Mouse (Mus musculus) liver, embryonic 11.5 days (tissue): Measurements from ENCODE around the gene Vps16. TPM values are rescaled to one million over a fixed set of nuclear protein-coding genes. Genes with fewer than 3 reads are reported as not detected.

Source experiments
- ATAC-seq: fragments of 200-750 bp; cut with Nextera tagmentation; replicated peaks from 2 replicates; pipeline ENCODE4 v1.8.0; 2017; ENCODE audit warnings: moderate number of reproducible peaks, mild to moderate bottlenecking, moderate TSS enrichment, moderate library complexity; ENCODE audit not compliant: low FRiP score
- DNase-seq: peaks from one replicate; pipeline ENCODE4 v3.0.0-alpha.2; 2017; ENCODE audit warnings: low spot score
- H3K27ac ChIP-seq: fragments of 300-500 bp; sonication (generic); 2 replicates; pipeline ENCODE4 v1.5.1; 2014; ENCODE audit warnings: mild to moderate bottlenecking, low read depth, low read length, control low read depth
- H3K27me3 ChIP-seq: fragments of 300-500 bp; sonication (generic); replicated peaks from 2 replicates; pipeline ENCODE4 v1.6.1; 2014; ENCODE audit warnings: low read length, mixed read lengths; ENCODE audit not compliant: control insufficient read depth, insufficient read depth
- H3K36me3 ChIP-seq: fragments of 300-500 bp; sonication (generic); 2 replicates; pipeline ENCODE4 v1.6.1; 2014; ENCODE audit warnings: mild to moderate bottlenecking, low read length, moderate library complexity, mixed read lengths; ENCODE audit not compliant: control insufficient read depth, insufficient read depth
- H3K4me1 ChIP-seq: fragments of 300-500 bp; sonication (generic); replicated peaks from 2 replicates; pipeline ENCODE4 v1.6.1; 2014; ENCODE audit warnings: low read length, mixed read lengths; ENCODE audit not compliant: control insufficient read depth, insufficient read depth
- H3K4me2 ChIP-seq: fragments of 300-500 bp; sonication (generic); 2 replicates; pipeline ENCODE4 v1.6.1; 2014; ENCODE audit warnings: mild to moderate bottlenecking, control low read depth, moderate library complexity
- H3K4me3 ChIP-seq: fragments of 300-500 bp; sonication (generic); 2 replicates; pipeline ENCODE4 v1.5.1; 2014; ENCODE audit warnings: low read depth, low read length, control low read depth
- H3K9ac ChIP-seq: fragments of 300-500 bp; sonication (generic); 2 replicates; pipeline ENCODE4 v1.6.1; 2014; ENCODE audit warnings: low read depth, low read length, control low read depth
- H3K9me3 ChIP-seq: fragments of 300-500 bp; sonication (generic); 2 replicates; pipeline ENCODE4 v1.6.1; 2016; ENCODE audit warnings: low read length, inconsistent platforms, mixed read lengths; ENCODE audit not compliant: control insufficient read depth
- WGBS: fragments of 180-500 bp; shearing (Covaris S2); extraction: QIAGEN DNeasy Blood & Tissue Kit; methylation state at CpG from one replicate; pipeline ENCODE4 v1.1.7; 2014; 5-methylcytosine and 5-hydroxymethylcytosine counted together
- polyA plus RNA-seq: library from polyadenylated mRNA; unstranded; fragments of >200 nt; fragmentation: Nextera tagmentation; extraction: Ambion mirVana; gene quantifications from 2 replicates; pipeline ENCODE4 v1.2.1, GENCODE M21; 2014

Vps16 gene
- polyA plus RNA-seq, 1 experiment from 2014 or later: 69.6 TPM

- Histone ChIP-seq H3K9me3 (no peaks in the 10 kb centered on the region), H3K36me3 (peaks cover 5% of the 10 kb centered on the region; the same call in 1 of the 2 replicates), H3K4me1 (no peaks in the 10 kb centered on the region), H3K9ac (no peak overlapping the region), H3K4me2 (no peak overlapping the region), H3K4me3 (no peak overlapping the region), H3K27me3 (no peaks in the 10 kb centered on the region), H3K27ac (no peak overlapping the region)
- no peak for ATAC-seq
- DNase-seq: no peak
- 94% methylated on average over 4 of the region's 4 CpGs for WGBS
Observed at GRCm38 (mm10) chr2:130482177-130482576, 58.0 kb downstream of the Vps16 start.

- Histone ChIP-seq H3K4me2 (no peak overlapping the region), H3K27me3 (no peaks in the 10 kb centered on the region), H3K4me3 (no peak overlapping the region), H3K36me3 (peaks cover 3% of the 10 kb centered on the region; the same call in 1 of the 2 replicates), H3K9me3 (no peaks in the 10 kb centered on the region), H3K4me1 (no peaks in the 10 kb centered on the region), H3K27ac (no peak overlapping the region), H3K9ac (no peak overlapping the region)
- no peak for ATAC-seq
- DNase-seq: no peak
- 98% methylated on average over 3 of the region's 3 CpGs for WGBS
Observed at GRCm38 (mm10) chr2:130482700-130483099, 58.6 kb downstream of the Vps16 start.

- no peak overlapping the region for H3K9ac ChIP-seq
- no peak overlapping the region for H3K27ac ChIP-seq
- 83% methylated on average over 1 of the region's 1 CpGs for WGBS
- DNase-seq (no peak), ATAC-seq (no peak)
- no peaks in the 10 kb centered on the region for H3K4me1 ChIP-seq
- H3K9me3 ChIP-seq: no peaks in the 10 kb centered on the region
- H3K4me2 ChIP-seq: no peak overlapping the region
- no peaks in the 10 kb centered on the region for H3K27me3 ChIP-seq
- H3K36me3 ChIP-seq: no peaks in the 10 kb centered on the region
- H3K4me3 ChIP-seq: no peak overlapping the region
Observed at GRCm38 (mm10) chr2:130484206-130484605, 60.1 kb downstream of the Vps16 start.

GRCm38 (mm10) chr2:130488002-130488401 lies 63.9 kb downstream of the Vps16 start:
- Histone ChIP-seq H3K36me3 (no peaks in the 10 kb centered on the region; the same call in 1 of the 2 replicates), H3K4me2 (no peak overlapping the region), H3K27me3 (no peaks in the 10 kb centered on the region), H3K27ac (no peak overlapping the region), H3K9me3 (no peaks in the 10 kb centered on the region), H3K4me3 (no peak overlapping the region), H3K4me1 (no peaks in the 10 kb centered on the region), H3K9ac (no peak overlapping the region)
- WGBS: 86% methylated on average over 2 of the region's 2 CpGs
- no peak for ATAC-seq
- no peak for DNase-seq

GRCm38 (mm10) chr2:130488600-130488999 lies 64.5 kb downstream of the Vps16 start:
- H3K4me3 ChIP-seq: no peak overlapping the region
- H3K27me3 ChIP-seq: no peaks in the 10 kb centered on the region
- H3K9ac ChIP-seq: no peak overlapping the region
- no peaks in the 10 kb centered on the region for H3K9me3 ChIP-seq
- H3K27ac ChIP-seq: no peak overlapping the region
- ATAC-seq: no peak
- WGBS: 68% methylated on average over 4 of the region's 4 CpGs
- no peak for DNase-seq
- no peak overlapping the region for H3K4me2 ChIP-seq
- no peaks in the 10 kb centered on the region for H3K4me1 ChIP-seq
- H3K36me3 ChIP-seq: no peaks in the 10 kb centered on the region; the same call in 1 of the 2 replicates

GRCm38 (mm10) chr2:130491162-130491561 lies 67.0 kb downstream of the Vps16 start:
- Histone ChIP-seq H3K36me3 (no peaks in the 10 kb centered on the region; the same call in 1 of the 2 replicates), H3K9me3 (no peaks in the 10 kb centered on the region), H3K4me2 (no peak overlapping the region), H3K27ac (no peak overlapping the region), H3K27me3 (no peaks in the 10 kb centered on the region), H3K4me3 (no peak overlapping the region), H3K9ac (no peak overlapping the region), H3K4me1 (no peaks in the 10 kb centered on the region; the same call in 1 of the 2 replicates)
- ATAC-seq (no peak), DNase-seq (no peak)
- WGBS: 76% methylated on average over 4 of the region's 4 CpGs

GRCm38 (mm10) chr2:130491587-130491986 lies 67.4 kb downstream of the Vps16 start:
- Histone ChIP-seq H3K4me1 (no peaks in the 10 kb centered on the region; the same call in 1 of the 2 replicates), H3K36me3 (no peaks in the 10 kb centered on the region; the same call in 1 of the 2 replicates), H3K4me3 (no peak overlapping the region), H3K9ac (no peak overlapping the region), H3K27me3 (no peaks in the 10 kb centered on the region), H3K9me3 (no peaks in the 10 kb centered on the region), H3K4me2 (no peak overlapping the region), H3K27ac (no peak overlapping the region)
- WGBS: 33% methylated on average over 7 of the region's 7 CpGs
- DNase-seq: no peak
- ATAC-seq: no peak

Other genes starting within 250 kb of the Vps16 start
- gene Snrpb, start 244.9 kb upstream of the Vps16 start, polyA plus RNA-seq: 633 and 668 TPM in 2 replicates
- 0.09 and 0.11 TPM in 2 replicates for gene Tmc2, start 229.1 kb upstream of the Vps16 start, polyA plus RNA-seq
- 516 and 536 TPM in 2 replicates for gene Nop56, start 149.9 kb upstream of the Vps16 start, polyA plus RNA-seq
- gene Idh3b, start 139.8 kb upstream of the Vps16 start, polyA plus RNA-seq: 184 and 188 TPM in 2 replicates
- gene Ebf4, start 129.2 kb upstream of the Vps16 start, polyA plus RNA-seq: 0.78 and 0.81 TPM in 2 replicates
- gene Cpxm1, start 26.8 kb upstream of the Vps16 start, polyA plus RNA-seq: 24.3 and 26.3 TPM in 2 replicates
- not detected in 2 replicates for gene Gm28372, start 19.1 kb upstream of the Vps16 start, polyA plus RNA-seq
- not detected in 2 replicates for gene 1700020A23Rik, start 19.1 kb upstream of the Vps16 start, polyA plus RNA-seq
- gene Tmem239, start 17.9 kb upstream of the Vps16 start, polyA plus RNA-seq: not detected in 2 replicates
- 7.6 and 7.8 TPM in 2 replicates for gene Pced1a, start 362 bp downstream of the Vps16 start, polyA plus RNA-seq
- 66.2 and 69.7 TPM in 2 replicates for gene Ptpra, start 25.9 kb downstream of the Vps16 start, polyA plus RNA-seq
- 119 and 122 TPM in 2 replicates for gene Mrps26, start 139.4 kb downstream of the Vps16 start, polyA plus RNA-seq
- gene Oxt, start 151.8 kb downstream of the Vps16 start, polyA plus RNA-seq: not detected in 2 replicates
- not detected in 2 replicates for gene Avp, start 158.2 kb downstream of the Vps16 start, polyA plus RNA-seq
- 26.3 and 30.8 TPM in 2 replicates for gene Fastkd5, start 205.7 kb downstream of the Vps16 start, polyA plus RNA-seq
- 14.4 and 14.8 TPM in 2 replicates for gene Ubox5, start 205.7 kb downstream of the Vps16 start, polyA plus RNA-seq
- 0.36 and 0.38 TPM in 2 replicates for gene Lzts3, start 218.5 kb downstream of the Vps16 start, polyA plus RNA-seq
- 61.2 and 62.9 TPM in 2 replicates for gene Ddrgk1, start 240.3 kb downstream of the Vps16 start, polyA plus RNA-seq
- 105 and 106 TPM in 2 replicates for gene Itpa, start 243.3 kb downstream of the Vps16 start, polyA plus RNA-seq